ENCODE assay signal across 22 mouse cellular contexts in genomic region chr1:126802405-126802804, GRCm38 (mm10). TPM values are rescaled to one million over a fixed set of nuclear protein-coding genes. Genes with fewer than 3 reads are reported as not detected.
"Had no signal": no experiment of that assay in that cellular context is flagged by ENCODE, and none has a peak within 500 bp of the region (broad histone marks: within the 10 kb centered on the region; RNA-seq: fewer than 3 reads in every experiment).

No protein-coding gene starts in this region.

- H3K27ac ChIP-seq: kidney, postnatal 0 days; layer of hippocampus, adult 2 months; limb, embryonic 10.5 days; limb, embryonic 13.5 days; liver, embryonic 12.5 days; liver, embryonic 15.5 days; midbrain, embryonic 12.5 days; stomach, embryonic 15.5 days had no signal

- H3K36me3 ChIP-seq: limb, embryonic 10.5 days; limb, embryonic 13.5 days; liver, embryonic 12.5 days; liver, embryonic 15.5 days; midbrain, embryonic 12.5 days; neural tube, embryonic 13.5 days; stomach, embryonic 15.5 days had no signal

- DNase-seq: kidney, postnatal 25 days; layer of hippocampus, adult 9-11 months; liver; lung, adult 2 months; retina, postnatal 1 day; right cerebral cortex, postnatal 25 days; spleen, adult 18-20 months; thymus, postnatal 25 days had no signal

- H3K4me3 ChIP-seq: layer of hippocampus, adult 2 months; limb, embryonic 10.5 days; limb, embryonic 13.5 days; liver, embryonic 12.5 days; liver, embryonic 15.5 days; midbrain, embryonic 12.5 days; myocyte; neural tube, embryonic 13.5 days; stomach, embryonic 15.5 days had no signal

- ATAC-seq: liver, embryonic 12.5 days; midbrain, embryonic 16.5 days had no signal

- H3K4me1 ChIP-seq: liver, embryonic 12.5 days; liver, embryonic 15.5 days; stomach, embryonic 15.5 days had no signal

- H3K9ac ChIP-seq: limb, embryonic 13.5 days; liver, embryonic 12.5 days; liver, embryonic 15.5 days; midbrain, embryonic 12.5 days; neural tube, embryonic 13.5 days; stomach, embryonic 15.5 days had no signal

- H3K9me3 ChIP-seq: limb, embryonic 10.5 days; limb, embryonic 13.5 days; liver, embryonic 12.5 days; liver, embryonic 15.5 days; midbrain, embryonic 12.5 days; neural tube, embryonic 13.5 days; stomach, embryonic 15.5 days had no signal

- H3K27me3 ChIP-seq: limb, embryonic 13.5 days; liver, embryonic 12.5 days; liver, embryonic 15.5 days; midbrain, embryonic 12.5 days; neural tube, embryonic 13.5 days; stomach, embryonic 15.5 days had no signal

- H3K4me2 ChIP-seq: limb, embryonic 13.5 days; liver, embryonic 12.5 days; liver, embryonic 15.5 days; midbrain, embryonic 12.5 days; neural tube, embryonic 13.5 days; stomach, embryonic 15.5 days had no signal

RNA-seq across cellular contexts. Expression of gene Nckap5, which starts 28.2 kb away (rescaled TPM):
- total RNA-seq: megakaryocyte-erythroid progenitor cell, adult 5-6 weeks; monocyte, adult 5-6 weeks; neutrophil, adult 5-6 weeks had no signal
